Mouse (Mus musculus) heart, embryonic 15.5 days (tissue): ENCODE measurements at regions not wholly inside any gene's neighbourhood (a gene's known extent, or its start where the extent isn't known, plus 50 kb on each side); places are given as distances from the start of the nearest gene placed in this dataset.

Experiments
- ATAC-seq: fragments of 200-750 bp; cut with Nextera tagmentation; replicated peaks from 2 replicates; pipeline ENCODE4 v1.8.0; 2017; ENCODE audit warnings: low read depth, moderate TSS enrichment; ENCODE audit not compliant: insufficient number of reproducible peaks, insufficient read depth, low FRiP score
- H3K27ac ChIP-seq: fragments of 300-500 bp; sonication (generic); 2 replicates; pipeline ENCODE4 v1.5.1; 2015; ENCODE audit warnings: mild to moderate bottlenecking, inconsistent platforms
- H3K27me3 ChIP-seq: fragments of 300-500 bp; sonication (generic); 2 replicates; pipeline ENCODE4 v1.6.1; 2015; ENCODE audit warnings: inconsistent platforms
- H3K36me3 ChIP-seq: fragments of 300-500 bp; sonication (generic); 2 replicates; pipeline ENCODE4 v1.6.1; 2015; ENCODE audit warnings: mild to moderate bottlenecking, inconsistent platforms
- H3K4me1 ChIP-seq: fragments of 300-500 bp; sonication (generic); replicated peaks from 2 replicates; pipeline ENCODE4 v1.6.1; 2015; ENCODE audit warnings: inconsistent platforms
- H3K4me2 ChIP-seq: fragments of 300-500 bp; sonication (generic); 2 replicates; pipeline ENCODE4 v1.6.1; 2015; ENCODE audit warnings: inconsistent platforms, mild to moderate bottlenecking, moderate library complexity
- H3K4me3 ChIP-seq: fragments of 300-500 bp; sonication (generic); 2 replicates; pipeline ENCODE4 v1.5.1; 2015; ENCODE audit warnings: mild to moderate bottlenecking, inconsistent platforms
- H3K9ac ChIP-seq: fragments of 300-500 bp; sonication (generic); 2 replicates; pipeline ENCODE4 v1.6.1; 2015; ENCODE audit warnings: mild to moderate bottlenecking, inconsistent platforms
- H3K9me3 ChIP-seq: fragments of 300-500 bp; sonication (generic); replicated peaks from 2 replicates; pipeline ENCODE4 v1.6.1; 2016; ENCODE audit warnings: inconsistent platforms
- WGBS: fragments of 180-500 bp; shearing (Covaris S2); methylation state at CpG from one replicate; pipeline ENCODE4 v1.1.7; 2015; ENCODE audit warnings: mixed read lengths; 5-methylcytosine and 5-hydroxymethylcytosine counted together

DNA sequence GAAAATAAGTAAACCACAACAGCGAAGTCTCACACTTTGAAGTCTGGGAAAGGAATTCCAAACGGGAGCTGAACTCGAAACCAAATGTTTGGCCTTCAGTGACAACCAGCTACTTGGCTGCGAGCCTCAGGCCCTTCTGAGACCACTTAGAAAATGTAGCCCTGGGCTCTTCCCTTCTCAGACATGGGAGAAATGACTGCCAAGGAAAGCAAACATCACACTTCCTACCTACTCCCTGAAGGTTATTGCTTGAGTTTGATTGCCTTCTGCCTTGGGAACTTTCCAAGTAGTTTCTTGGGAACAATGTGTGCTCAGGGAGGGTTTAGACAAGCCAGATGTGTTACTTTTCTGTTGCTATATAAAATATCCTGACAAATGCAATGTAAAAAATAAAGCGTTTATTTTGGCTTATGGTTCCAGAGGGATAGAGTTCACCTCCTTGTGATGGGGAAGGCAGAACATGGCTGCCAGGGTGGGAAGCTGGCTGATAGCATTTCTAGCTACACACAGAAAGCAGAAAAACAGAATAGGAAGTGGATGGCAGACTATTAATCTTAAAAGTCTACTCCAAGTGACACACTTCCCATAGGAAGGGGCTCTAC, 194.8 kb upstream of the Rack1 start:
- WGBS = 23% methylated on average over 5 of the region's 5 CpGs
- Histone ChIP-seq H3K9ac (no peak overlapping the region), H3K36me3 (no peaks in the 10 kb centered on the region), H3K4me1 (0 out of 2 replicates have a peak, but pooled peaks cover 2% of the 10 kb centered on the region), H3K9me3 (no peaks in the 10 kb centered on the region), H3K4me2 (no peak overlapping the region), H3K27me3 (no peaks in the 10 kb centered on the region), H3K27ac (0 out of 2 replicates have a peak overlapping the region, but pooled peaks have one; percentile 50), H3K4me3 (no peak overlapping the region)
- peak; percentile 58 for ATAC-seq

DNA sequence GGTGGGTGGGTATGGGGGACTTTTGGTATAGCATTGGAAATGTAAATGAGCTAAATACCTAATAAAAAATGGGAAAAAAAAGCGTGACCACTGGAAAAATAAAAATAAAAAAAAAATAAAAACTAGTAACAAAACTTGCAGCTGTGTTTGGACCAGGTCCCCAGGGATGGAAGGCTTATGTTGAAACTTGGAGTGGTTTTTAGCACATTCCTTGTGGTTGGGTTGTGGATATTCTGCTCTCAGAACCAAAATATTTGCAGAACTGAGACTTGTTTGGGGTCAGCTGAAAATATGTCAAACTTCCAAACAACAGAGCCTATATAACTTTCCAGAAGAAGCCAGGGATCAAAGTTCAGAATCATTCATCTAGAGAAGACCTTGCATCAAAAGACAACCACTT, 199.0 kb upstream of the Rack1 start:
- no peak overlapping the region for H3K4me3 ChIP-seq
- H3K9ac ChIP-seq = no peak overlapping the region
- WGBS = 71% methylated on average over 1 of the region's 1 CpGs
- H3K27me3 ChIP-seq = no peaks in the 10 kb centered on the region
- H3K4me2 ChIP-seq = no peak overlapping the region
- 0 out of 2 replicates have a peak, but pooled peaks cover 2% of the 10 kb centered on the region for H3K4me1 ChIP-seq
- H3K9me3 ChIP-seq = no peaks in the 10 kb centered on the region
- no peak overlapping the region for H3K27ac ChIP-seq
- no peak for ATAC-seq
- no peaks in the 10 kb centered on the region for H3K36me3 ChIP-seq

DNA sequence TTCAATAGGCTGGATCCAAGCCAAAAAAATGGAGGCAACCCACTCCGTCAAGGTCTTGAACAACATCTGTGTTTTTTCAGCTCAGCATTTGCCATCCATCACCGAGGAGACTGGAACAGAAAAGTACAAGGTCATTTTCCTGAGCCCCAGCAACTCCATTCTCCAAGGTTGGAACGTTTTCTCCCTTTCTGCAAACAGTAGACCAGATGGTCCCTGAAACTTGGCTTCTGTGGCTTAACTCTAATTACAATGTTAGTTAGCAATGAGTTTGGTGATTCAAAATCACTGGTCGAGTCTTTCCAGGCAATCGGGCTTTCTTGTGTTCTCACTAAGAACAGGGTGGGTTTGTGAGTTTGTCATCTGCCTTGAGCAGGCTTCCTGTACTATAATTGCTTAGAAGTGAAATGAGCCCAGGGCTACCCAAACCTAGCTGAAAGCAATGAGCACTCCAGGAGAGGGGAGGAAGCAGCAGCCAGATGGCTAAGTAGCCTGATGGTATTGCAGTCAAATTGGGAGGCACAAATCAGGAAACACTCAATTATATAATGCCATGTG, 200.5 kb upstream of the Rack1 start:
- ATAC-seq = no peak
- Histone ChIP-seq H3K27me3 (no peaks in the 10 kb centered on the region), H3K9me3 (no peaks in the 10 kb centered on the region), H3K4me1 (no peaks in the 10 kb centered on the region), H3K9ac (no peak overlapping the region), H3K36me3 (no peaks in the 10 kb centered on the region), H3K27ac (no peak overlapping the region), H3K4me2 (no peak overlapping the region), H3K4me3 (no peak overlapping the region)
- WGBS = 48% methylated on average over 5 of the region's 5 CpGs

DNA sequence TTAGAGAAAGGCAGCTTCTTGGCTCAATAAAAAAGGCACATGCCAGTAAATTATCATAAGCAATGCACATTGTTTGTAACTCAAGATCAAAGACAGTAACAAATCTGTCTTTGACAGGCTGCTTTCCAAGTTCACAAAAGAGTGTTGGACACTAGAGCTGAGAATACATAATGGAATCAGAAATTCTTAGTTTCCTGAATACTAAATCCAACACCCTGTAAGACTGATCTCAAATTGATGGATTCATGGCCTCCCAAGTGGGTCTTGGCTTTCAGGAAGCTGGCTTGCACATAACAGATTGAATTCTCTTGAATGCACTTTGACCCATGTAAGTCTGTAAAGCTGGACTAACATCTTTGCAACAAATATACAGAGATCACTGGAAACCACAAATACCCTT, 201.1 kb upstream of the Rack1 start:
- Histone ChIP-seq H3K4me1 (no peaks in the 10 kb centered on the region), H3K9ac (no peak overlapping the region), H3K4me2 (no peak overlapping the region), H3K27ac (no peak overlapping the region), H3K36me3 (no peaks in the 10 kb centered on the region), H3K9me3 (no peaks in the 10 kb centered on the region), H3K27me3 (no peaks in the 10 kb centered on the region), H3K4me3 (no peak overlapping the region)
- no peak for ATAC-seq

DNA sequence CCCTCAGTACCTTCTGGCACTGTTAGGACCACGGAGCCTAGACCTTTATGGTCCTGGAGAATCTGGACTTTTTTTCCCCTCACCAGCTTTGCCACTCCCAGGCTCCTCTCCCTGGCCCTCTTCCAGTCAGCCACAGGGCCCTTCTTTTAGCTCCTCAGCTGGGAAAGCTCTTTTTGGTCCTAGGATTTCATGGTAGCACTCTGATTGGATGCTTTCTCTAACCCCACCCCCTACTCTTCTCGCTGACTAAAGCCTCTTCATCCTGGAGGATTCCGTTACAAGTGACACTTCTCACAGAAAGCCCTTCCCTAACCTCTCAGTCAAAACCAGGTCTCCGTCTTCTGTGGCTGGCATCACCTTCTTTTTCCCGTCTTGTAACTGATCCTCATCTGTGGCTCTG, 205.7 kb upstream of the Rack1 start:
- Histone ChIP-seq H3K4me3 (no peak overlapping the region), H3K36me3 (no peaks in the 10 kb centered on the region), H3K9ac (no peak overlapping the region), H3K27me3 (no peaks in the 10 kb centered on the region), H3K9me3 (no peaks in the 10 kb centered on the region), H3K27ac (no peak overlapping the region), H3K4me2 (no peak overlapping the region), H3K4me1 (no peaks in the 10 kb centered on the region)
- ATAC-seq = no peak
- 23% methylated on average over 5 of the region's 5 CpGs for WGBS

DNA sequence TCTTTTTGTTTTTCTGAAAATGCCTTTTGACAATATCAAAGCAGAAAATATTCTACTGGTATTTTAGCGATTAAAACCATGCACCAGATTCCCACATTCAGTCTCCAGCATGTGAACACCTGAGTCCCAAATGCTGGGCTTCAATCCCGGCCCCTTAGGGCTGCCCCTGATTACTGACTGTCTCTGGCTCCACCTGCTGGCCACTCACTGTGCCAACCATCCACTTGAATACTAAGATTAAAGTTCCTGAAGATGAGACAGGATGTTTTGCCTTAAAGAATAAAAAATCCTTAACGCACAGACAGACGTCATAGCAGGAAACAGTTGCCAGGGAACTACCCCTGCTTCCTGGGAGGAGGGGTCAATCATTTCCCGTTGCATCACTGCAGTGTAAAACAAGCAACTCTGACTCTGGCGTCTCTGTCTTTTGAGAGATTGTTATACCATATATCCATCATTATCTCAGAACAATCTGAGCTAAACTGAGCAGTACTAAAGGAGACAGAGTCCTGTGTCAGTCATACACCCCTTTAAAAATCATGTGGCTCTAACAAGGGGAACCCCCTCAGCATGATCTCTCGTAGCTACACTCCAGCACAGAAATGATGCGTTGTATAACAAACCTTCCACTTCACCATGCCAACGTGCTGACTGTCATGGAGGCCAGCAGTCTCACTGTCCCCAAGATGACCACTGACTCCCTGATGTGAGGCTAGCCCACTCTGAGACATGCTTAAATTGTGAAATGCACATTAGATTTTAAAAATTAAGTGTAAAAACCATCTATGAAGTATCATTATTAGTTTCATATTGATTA, 211.1 kb upstream of the Rack1 start:
- Histone ChIP-seq H3K27ac (no peak overlapping the region), H3K27me3 (no peaks in the 10 kb centered on the region), H3K36me3 (no peaks in the 10 kb centered on the region), H3K4me3 (no peak overlapping the region), H3K4me2 (no peak overlapping the region), H3K4me1 (no peaks in the 10 kb centered on the region), H3K9me3 (no peaks in the 10 kb centered on the region), H3K9ac (no peak overlapping the region)
- ATAC-seq = no peak; the same call in 1 of the 2 replicates
- 28% methylated on average over 9 of the region's 9 CpGs for WGBS

DNA sequence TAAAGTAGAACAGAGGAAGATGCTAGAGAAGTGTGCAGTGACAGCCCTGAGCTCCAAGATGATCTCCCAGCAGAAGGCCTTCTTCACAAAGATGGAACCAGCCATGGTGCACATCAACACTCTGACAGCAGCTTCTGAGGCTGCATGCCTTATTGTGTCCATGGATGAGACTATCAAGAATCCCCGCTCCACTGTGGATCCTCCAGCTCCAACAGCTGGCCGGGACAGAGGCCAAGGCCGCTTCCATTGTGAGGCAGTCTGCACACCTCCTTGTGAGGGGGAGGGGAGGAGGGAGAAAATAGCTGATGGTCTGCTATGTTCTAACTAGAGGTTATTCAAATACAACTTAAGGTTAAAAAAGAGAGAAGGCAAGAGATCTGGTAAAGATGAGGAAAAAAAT, 231.4 kb upstream of the Rack1 start:
- Histone ChIP-seq H3K4me3 (no peak overlapping the region), H3K4me2 (no peak overlapping the region), H3K9me3 (no peaks in the 10 kb centered on the region), H3K4me1 (peaks cover 9% of the 10 kb centered on the region), H3K27ac (no peak overlapping the region), H3K27me3 (no peaks in the 10 kb centered on the region), H3K36me3 (no peaks in the 10 kb centered on the region), H3K9ac (no peak overlapping the region)
- 81% methylated on average over 3 of the region's 3 CpGs for WGBS
- 0 out of 2 replicates have a peak, but pooled peaks have one; percentile 27 for ATAC-seq

DNA sequence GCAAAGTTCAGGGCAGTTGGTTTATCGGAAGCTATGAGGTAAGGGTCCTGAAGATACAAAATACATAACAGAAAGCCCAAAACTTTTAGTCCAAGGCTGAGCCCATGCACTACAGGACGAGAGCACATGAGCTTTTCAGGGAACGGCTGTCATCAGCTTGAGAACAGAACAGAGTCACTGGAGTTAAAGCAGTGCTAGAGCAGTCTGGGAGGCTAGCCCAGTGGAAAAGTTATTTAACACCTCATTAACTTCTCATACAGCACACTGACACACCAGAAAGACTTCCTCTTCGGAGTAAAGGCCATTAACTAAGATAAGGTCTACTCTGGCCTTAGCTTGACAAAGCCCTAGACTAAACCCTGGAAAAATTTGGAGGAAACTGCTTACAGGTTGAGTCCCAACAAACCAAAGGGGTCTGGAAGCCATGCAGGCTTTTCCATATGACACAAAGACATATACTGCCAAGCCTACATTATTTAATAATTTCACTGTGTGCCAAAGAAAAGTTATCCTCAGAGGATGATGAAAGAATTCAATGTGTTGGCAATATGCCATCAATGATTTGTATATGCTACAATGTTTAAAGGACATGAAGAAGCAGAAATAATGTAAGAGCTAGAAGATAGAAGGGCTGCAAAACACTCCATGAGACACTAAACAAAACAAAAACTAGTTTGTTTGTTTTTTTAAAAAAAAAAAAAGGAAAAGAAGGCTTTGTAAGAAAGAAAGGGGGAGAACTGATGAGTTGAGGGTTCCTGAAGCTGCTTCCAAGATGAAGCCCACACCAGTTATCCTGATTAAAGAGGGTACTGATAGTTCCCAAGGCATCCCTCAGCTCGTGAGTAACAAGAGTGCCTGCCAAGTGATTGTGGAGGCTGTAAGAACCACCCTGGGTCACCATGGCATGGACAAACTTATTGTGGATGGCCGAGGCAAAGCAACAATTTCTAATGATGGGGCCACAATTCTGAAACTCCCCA, 232.3 kb upstream of the Rack1 start:
- peak; percentile 64 for ATAC-seq
- Histone ChIP-seq H3K36me3 (no peaks in the 10 kb centered on the region), H3K27ac (no peak overlapping the region), H3K9me3 (no peaks in the 10 kb centered on the region), H3K27me3 (no peaks in the 10 kb centered on the region), H3K9ac (no peak overlapping the region), H3K4me2 (no peak overlapping the region), H3K4me1 (peaks cover 9% of the 10 kb centered on the region), H3K4me3 (no peak overlapping the region)
- WGBS = 37% methylated on average over 6 of the region's 6 CpGs

DNA sequence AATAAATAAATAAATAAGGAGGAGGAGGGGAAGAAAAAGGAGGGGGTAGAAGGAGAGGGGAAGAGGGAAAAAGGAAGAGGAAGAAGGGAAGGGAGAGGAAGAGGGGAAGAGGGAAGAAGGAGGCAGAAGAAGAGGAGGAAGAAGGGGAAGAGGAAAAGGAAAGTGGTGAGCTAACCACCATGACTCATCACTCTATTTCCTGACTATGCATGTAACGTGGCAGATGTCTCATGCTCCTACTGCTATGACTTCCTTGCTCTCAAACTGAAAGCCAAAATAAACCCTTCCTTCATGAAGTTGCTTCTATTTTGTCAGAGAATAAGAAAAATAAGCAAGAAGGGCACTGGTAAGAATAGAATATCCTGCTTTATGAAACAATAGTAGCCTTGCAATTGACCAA, 242.1 kb upstream of the Rack1 start:
- no peaks in the 10 kb centered on the region for H3K36me3 ChIP-seq
- H3K9ac ChIP-seq = no peak overlapping the region
- WGBS = 59% methylated on average over 1 of the region's 1 CpGs
- no peak overlapping the region for H3K4me3 ChIP-seq
- H3K4me1 ChIP-seq = no peaks in the 10 kb centered on the region
- H3K27me3 ChIP-seq = no peaks in the 10 kb centered on the region
- no peaks in the 10 kb centered on the region for H3K9me3 ChIP-seq
- no peak overlapping the region for H3K4me2 ChIP-seq
- H3K27ac ChIP-seq = no peak overlapping the region
- ATAC-seq = no peak

DNA sequence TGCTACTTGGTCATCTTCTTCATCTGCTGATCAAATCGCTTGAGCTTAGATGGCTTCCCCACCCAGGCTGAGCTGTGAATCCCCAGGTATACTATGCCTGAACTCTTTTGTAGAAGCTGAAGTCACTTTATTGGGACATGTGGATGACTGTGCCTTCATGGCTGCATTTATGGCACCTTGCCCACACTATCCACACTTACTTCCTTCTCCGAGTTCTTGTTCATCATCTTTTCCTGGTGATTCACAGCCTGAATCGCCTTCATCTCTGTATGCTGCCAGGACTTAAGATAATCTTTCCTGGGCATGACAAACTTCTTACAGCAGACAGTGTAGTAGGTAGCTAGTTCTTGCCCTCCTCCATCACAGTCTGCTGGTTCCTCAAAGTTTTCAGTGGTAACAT, 248.1 kb upstream of the Rack1 start:
- ATAC-seq = no peak
- no peaks in the 10 kb centered on the region for H3K4me1 ChIP-seq
- no peaks in the 10 kb centered on the region for H3K27me3 ChIP-seq
- H3K9me3 ChIP-seq = no peaks in the 10 kb centered on the region
- no peaks in the 10 kb centered on the region for H3K36me3 ChIP-seq
- H3K4me3 ChIP-seq = no peak overlapping the region
- no peak overlapping the region for H3K4me2 ChIP-seq
- H3K27ac ChIP-seq = no peak overlapping the region
- H3K9ac ChIP-seq = no peak overlapping the region
- 62% methylated on average over 3 of the region's 3 CpGs for WGBS

DNA sequence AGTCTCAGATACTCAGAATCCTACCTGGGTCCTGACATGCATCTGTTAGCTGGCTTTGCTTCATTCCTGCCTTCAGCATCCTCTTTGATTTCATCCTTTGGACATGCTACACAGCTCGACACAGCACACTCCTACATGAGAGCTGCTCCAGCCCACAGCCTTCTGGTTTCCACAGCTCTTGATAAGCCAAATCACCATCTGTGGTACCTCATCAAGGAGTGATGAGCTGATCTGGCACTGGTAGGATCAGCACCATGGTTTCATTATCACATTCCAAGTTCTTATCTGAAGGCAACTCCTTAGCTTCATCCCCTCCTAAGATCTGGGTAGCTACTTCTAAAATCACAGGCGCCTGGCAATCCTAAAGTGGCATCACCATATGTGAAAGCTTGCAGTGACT, 248.9 kb upstream of the Rack1 start:
- WGBS = 23% methylated on average over 2 of the region's 2 CpGs
- H3K9ac ChIP-seq = no peak overlapping the region
- no peak overlapping the region for H3K27ac ChIP-seq
- H3K4me1 ChIP-seq = no peaks in the 10 kb centered on the region
- H3K36me3 ChIP-seq = no peaks in the 10 kb centered on the region
- H3K4me3 ChIP-seq = no peak overlapping the region
- H3K27me3 ChIP-seq = no peaks in the 10 kb centered on the region
- H3K4me2 ChIP-seq = no peak overlapping the region
- ATAC-seq = no peak
- H3K9me3 ChIP-seq = no peaks in the 10 kb centered on the region
